Mouse (Mus musculus): ENCODE measurements at regions not wholly inside any gene's neighbourhood (a gene's known extent, or its start where the extent isn't known, plus 50 kb on each side); places are given as distances from the start of the nearest gene placed in this dataset.

- in situ Hi-C loops (cut with MboI, MseI), result loop anchor here (10.0 kb wide), 1 partner anchor 46 kb away; no protein-coding TSS in a partner anchor
Observed at GRCm38 (mm10) chr17:84129204-84129603, 58.5 kb downstream of the Zfp36l2 start.

- in situ Hi-C loops (cut with MboI, MseI), result loop anchor here (10.0 kb wide), 1 partner anchor 47 kb away; no protein-coding TSS in a partner anchor
Observed at GRCm38 (mm10) chr17:84128262-84128661, 59.5 kb downstream of the Zfp36l2 start.

- in situ Hi-C loops (cut with MboI, MseI), result loop anchor here (10.0 kb wide), 1 partner anchor 49 kb away; no protein-coding TSS in a partner anchor
Observed at GRCm38 (mm10) chr17:84126168-84126567, 61.6 kb downstream of the Zfp36l2 start.

- in situ Hi-C loops (cut with MboI, MseI), result loop anchor here (10.0 kb wide), 1 partner anchor 52 kb away; no protein-coding TSS in a partner anchor
Observed at GRCm38 (mm10) chr17:84123161-84123560, 64.6 kb downstream of the Zfp36l2 start.

GRCm38 (mm10) chr17:84122486-84123131 lies 65.1 kb downstream of the Zfp36l2 start:
- in situ Hi-C loops (cut with MboI, MseI), result loop anchor here (10.0 kb wide), 1 partner anchor 52 kb away; no protein-coding TSS in a partner anchor

GRCm38 (mm10) chr17:84121291-84121690 lies 66.5 kb downstream of the Zfp36l2 start:
- in situ Hi-C loops (cut with MboI, MseI), result loop anchor here (10.0 kb wide), 1 partner anchor 54 kb away; no protein-coding TSS in a partner anchor

GRCm38 (mm10) chr17:84119221-84120017 lies 68.3 kb downstream of the Zfp36l2 start:
- in situ Hi-C loops (cut with MboI, MseI), result loop anchor here (10.0 kb wide), 1 partner anchor 55 kb away; no protein-coding TSS in a partner anchor

- in situ Hi-C loops (cut with MboI, MseI), result no loop called here
Observed at GRCm38 (mm10) chr17:84118781-84119180, 69.0 kb downstream of the Zfp36l2 start.

GRCm38 (mm10) chr17:84118271-84118670 lies 69.5 kb downstream of the Zfp36l2 start:
- in situ Hi-C loops (cut with MboI, MseI), result no loop called here

GRCm38 (mm10) chr17:84117756-84118155 lies 70.0 kb downstream of the Zfp36l2 start:
- in situ Hi-C loops (cut with MboI, MseI), result no loop called here

- in situ Hi-C loops (cut with MboI, MseI), result no loop called here
Observed at GRCm38 (mm10) chr17:84116340-84117279, 71.1 kb downstream of the Zfp36l2 start.

- in situ Hi-C loops (cut with MboI, MseI), result no loop called here
Observed at GRCm38 (mm10) chr17:84115957-84116339, 71.8 kb downstream of the Zfp36l2 start.

GRCm38 (mm10) chr17:84115133-84115532 lies 72.6 kb downstream of the Zfp36l2 start:
- in situ Hi-C loops (cut with MboI, MseI), result no loop called here

- in situ Hi-C loops (cut with MboI, MseI), result no loop called here
Observed at GRCm38 (mm10) chr17:84114279-84114994, 73.3 kb downstream of the Zfp36l2 start.

- in situ Hi-C loops (cut with MboI, MseI), result no loop called here
Observed at GRCm38 (mm10) chr17:84113608-84114278, 74.0 kb downstream of the Zfp36l2 start.

- in situ Hi-C loops (cut with MboI, MseI), result no loop called here
Observed at GRCm38 (mm10) chr17:84112411-84113031, 75.2 kb downstream of the Zfp36l2 start.

- in situ Hi-C loops (cut with MboI, MseI), result no loop called here
Observed at GRCm38 (mm10) chr17:84111787-84112370, 75.9 kb downstream of the Zfp36l2 start.

- in situ Hi-C loops (cut with MboI, MseI), result no loop called here
Observed at GRCm38 (mm10) chr17:84110945-84111344, 76.8 kb downstream of the Zfp36l2 start.

GRCm38 (mm10) chr17:84110000-84110695 lies 77.6 kb downstream of the Zfp36l2 start:
- in situ Hi-C loops (cut with MboI, MseI), result no loop called here
